In the genomic region with DNA sequence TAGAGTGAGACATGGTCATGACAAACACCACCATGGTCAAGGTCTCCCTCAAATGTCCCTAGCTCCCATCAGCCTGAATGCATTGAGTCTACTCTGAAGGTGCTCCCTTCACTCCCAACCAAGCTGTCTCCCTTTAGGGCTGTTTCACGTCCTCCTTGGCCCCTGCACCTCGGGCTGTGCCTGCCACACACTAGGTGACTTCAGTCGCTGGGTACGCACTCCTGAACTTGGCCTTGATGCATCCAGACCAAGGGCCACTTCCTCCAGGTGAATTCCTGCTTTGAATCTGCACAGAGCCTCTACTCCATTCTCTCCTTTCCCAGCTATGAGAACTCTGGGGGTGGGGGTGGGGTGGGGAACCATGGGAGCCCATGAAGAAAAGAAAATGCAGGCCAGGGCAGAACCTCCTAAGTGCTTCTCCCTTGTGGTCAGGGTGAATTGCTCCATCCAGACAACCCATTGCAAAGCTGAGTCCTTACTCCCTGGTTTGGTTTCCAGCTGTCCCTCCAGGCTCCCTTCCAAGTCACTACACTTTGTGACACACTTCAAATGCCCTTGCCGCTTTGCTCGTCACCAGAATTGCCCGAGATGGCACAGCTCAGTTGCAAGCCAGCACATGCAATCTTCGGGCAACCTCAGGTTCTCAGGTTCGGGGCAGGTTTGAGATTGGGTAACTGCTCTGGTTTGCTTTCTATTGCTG, we compare ENCODE assay signal across 22 mouse cellular contexts.
DNase-seq lines count a peak whose midpoint lies in the region; ATAC-seq lines count a peak whose summit lies in the region.
"Had no signal": no experiment of that assay in that cellular context is flagged by ENCODE, and none has a peak within 500 bp of the region (broad histone marks: within the 10 kb centered on the region; RNA-seq: fewer than 3 reads in every experiment).

No protein-coding gene starts in this region.

- H3K4me3 ChIP-seq in heart, embryonic 10.5 days, result no peak overlapping the region
- H3K4me3 ChIP-seq in heart, embryonic 11.5 days (ENCODE audit: low read depth, low read length), result no peak overlapping the region
- H3K4me3 ChIP-seq in limb, embryonic 10.5 days, result no peak overlapping the region
- H3K4me3 ChIP-seq in midbrain, embryonic 14.5 days (replicated peaks; ENCODE audit: low read depth, low read length), result no peak overlapping the region
- H3K4me3 ChIP-seq: heart, embryonic 13.5 days; hindbrain, embryonic 12.5 days; left cerebral cortex, adult 2 months; limb, embryonic 15.5 days; liver, embryonic 15.5 days; neural tube, embryonic 15.5 days had no signal

- no peak overlapping the region for H3K4me2 ChIP-seq in heart, embryonic 11.5 days
- H3K4me2 ChIP-seq in midbrain, embryonic 14.5 days (ENCODE audit: low read length), result no peak overlapping the region
- H3K4me2 ChIP-seq: heart, embryonic 13.5 days; hindbrain, embryonic 12.5 days; limb, embryonic 15.5 days; liver, embryonic 15.5 days; neural tube, embryonic 15.5 days had no signal

- H3K9me3 ChIP-seq in heart, embryonic 10.5 days, result 0 out of 2 replicates have a peak, but pooled peaks cover 6% of the 10 kb centered on the region
- H3K9me3 ChIP-seq in heart, embryonic 11.5 days (replicated peaks; ENCODE audit: control insufficient read depth, low read length), result peaks cover 13% of the 10 kb centered on the region
- no peaks in the 10 kb centered on the region for H3K9me3 ChIP-seq in limb, embryonic 10.5 days (replicated peaks)
- peaks cover 3% of the 10 kb centered on the region; the same call in 1 of the 2 replicates for H3K9me3 ChIP-seq in midbrain, embryonic 14.5 days (ENCODE audit: control insufficient read depth, low read length)
- H3K9me3 ChIP-seq: limb, embryonic 15.5 days; liver, embryonic 15.5 days; neural tube, embryonic 15.5 days had no signal

- no peaks in the 10 kb centered on the region for H3K4me1 ChIP-seq in heart, embryonic 10.5 days
- no peaks in the 10 kb centered on the region for H3K4me1 ChIP-seq in heart, embryonic 11.5 days (ENCODE audit: control insufficient read depth, insufficient read depth, low read length)
- H3K4me1 ChIP-seq in limb, embryonic 10.5 days, result no peaks in the 10 kb centered on the region
- H3K4me1 ChIP-seq in midbrain, embryonic 14.5 days (ENCODE audit: control insufficient read depth, insufficient read depth, low read length), result no peaks in the 10 kb centered on the region
- H3K4me1 ChIP-seq: heart, embryonic 13.5 days; hindbrain, embryonic 12.5 days; liver, embryonic 15.5 days; neural tube, embryonic 15.5 days had no signal

- no peak overlapping the region for H3K27ac ChIP-seq in heart, embryonic 10.5 days
- H3K27ac ChIP-seq in heart, embryonic 11.5 days (ENCODE audit: low read depth, low read length), result no peak overlapping the region
- no peak overlapping the region for H3K27ac ChIP-seq in limb, embryonic 10.5 days
- H3K27ac ChIP-seq in midbrain, embryonic 14.5 days (replicated peaks; ENCODE audit: low read depth, low read length), result no peak overlapping the region
- H3K27ac ChIP-seq: heart, embryonic 13.5 days; hindbrain, embryonic 12.5 days; kidney, postnatal 0 days; left cerebral cortex, adult 2 months; limb, embryonic 15.5 days; liver, embryonic 15.5 days; neural tube, embryonic 15.5 days had no signal

- 85% methylated on average over 9 of the region's 9 CpGs for WGBS in heart, embryonic 10.5 days
- WGBS in heart, embryonic 11.5 days (ENCODE audit: insufficient replicate concordance), result 81% methylated on average over 9 of the region's 9 CpGs
- 92% methylated on average over 9 of the region's 9 CpGs for WGBS in limb, embryonic 10.5 days
- WGBS in midbrain, embryonic 14.5 days, result 92% methylated on average over 9 of the region's 9 CpGs

- H3K36me3 ChIP-seq in heart, embryonic 10.5 days, result no peaks in the 10 kb centered on the region
- no peaks in the 10 kb centered on the region for H3K36me3 ChIP-seq in heart, embryonic 11.5 days (ENCODE audit: control insufficient read depth, insufficient read depth, low read length)
- no peaks in the 10 kb centered on the region for H3K36me3 ChIP-seq in limb, embryonic 10.5 days
- H3K36me3 ChIP-seq in midbrain, embryonic 14.5 days (ENCODE audit: control insufficient read depth, insufficient read depth, low read length), result no peaks in the 10 kb centered on the region
- H3K36me3 ChIP-seq: heart, embryonic 13.5 days; hindbrain, embryonic 12.5 days; limb, embryonic 15.5 days; liver, embryonic 15.5 days; neural tube, embryonic 15.5 days had no signal

- no peak for ATAC-seq in heart, embryonic 11.5 days (replicated peaks; ENCODE audit: insufficient number of reproducible peaks, low FRiP score, low TSS enrichment)
- ATAC-seq in midbrain, embryonic 14.5 days (ENCODE audit: low FRiP score, low TSS enrichment), result no peak
- ATAC-seq: forebrain, embryonic 16.5 days; midbrain, embryonic 16.5 days had no signal

- H3K9ac ChIP-seq in heart, embryonic 11.5 days (ENCODE audit: low read depth, low read length), result no peak overlapping the region
- no peak overlapping the region for H3K9ac ChIP-seq in midbrain, embryonic 14.5 days (replicated peaks; ENCODE audit: low read length)
- H3K9ac ChIP-seq: heart, embryonic 13.5 days; hindbrain, embryonic 12.5 days; limb, embryonic 15.5 days; liver, embryonic 15.5 days; neural tube, embryonic 15.5 days had no signal

- peak; percentile 58 for DNase-seq in heart, embryonic 10.5 days (ENCODE audit: low spot score)
- peak; percentile 30 for DNase-seq in testis, postnatal 10 days (ENCODE audit: low spot score)
- no peak for DNase-seq in testis, postnatal 14 days (ENCODE audit: low spot score)
- peak; percentile 15 for DNase-seq in adrenal gland, postnatal 25 days
- DNase-seq in limb, embryonic 10.5 days (ENCODE audit: low spot score), result peak; percentile 20
- DNase-seq in cerebellum, postnatal 25 days, result no peak
- DNase-seq in midbrain, embryonic 14.5 days, result no peak
- DNase-seq: cerebellum, adult 8-10 months; gastrocnemius, postnatal 36 days; heart, postnatal 14 days; kidney, adult 18-20 months; right cerebral cortex, adult 18-20 months had no signal

- H3K27me3 ChIP-seq in heart, embryonic 10.5 days (ENCODE audit: insufficient read depth, poor library complexity, severe bottlenecking), result no peaks in the 10 kb centered on the region
- H3K27me3 ChIP-seq in heart, embryonic 11.5 days (ENCODE audit: control insufficient read depth, insufficient read depth, low read length), result no peaks in the 10 kb centered on the region
- H3K27me3 ChIP-seq in limb, embryonic 10.5 days (ENCODE audit: low read depth, poor library complexity, severe bottlenecking), result no peaks in the 10 kb centered on the region
- H3K27me3 ChIP-seq in midbrain, embryonic 14.5 days (ENCODE audit: control insufficient read depth, insufficient read depth, low read length), result no peaks in the 10 kb centered on the region
- H3K27me3 ChIP-seq: heart, embryonic 13.5 days; limb, embryonic 15.5 days; liver, embryonic 15.5 days; neural tube, embryonic 15.5 days had no signal

Comparison
In these comparisons a context has a peak if more than half of its experiments do, and no peak if none do; other contexts are left out.
1. DNase-seq: peak in heart, embryonic 10.5 days (single experiment), testis, postnatal 10 days (single experiment), adrenal gland, postnatal 25 days (single experiment) and limb, embryonic 10.5 days (single experiment); none in testis, postnatal 14 days (single experiment), cerebellum, postnatal 25 days (0 of 2) and midbrain, embryonic 14.5 days (single experiment).